Mouse (Mus musculus) liver, postnatal 0 days (tissue): ENCODE results near the gene Agap1.

Experiments used
- CTCF ChIP-seq: sonication (generic); IDR thresholded peaks from 2 replicates; pipeline ENCODE4 v1.5.1; 2016; ENCODE audit warnings: antibody characterized with exemption, low read depth
- EP300 ChIP-seq: IDR thresholded peaks from 2 replicates; pipeline ENCODE4 v1.6.1; 2016; ENCODE audit warnings: antibody characterized with exemption, low read depth, mild to moderate bottlenecking

DNA sequence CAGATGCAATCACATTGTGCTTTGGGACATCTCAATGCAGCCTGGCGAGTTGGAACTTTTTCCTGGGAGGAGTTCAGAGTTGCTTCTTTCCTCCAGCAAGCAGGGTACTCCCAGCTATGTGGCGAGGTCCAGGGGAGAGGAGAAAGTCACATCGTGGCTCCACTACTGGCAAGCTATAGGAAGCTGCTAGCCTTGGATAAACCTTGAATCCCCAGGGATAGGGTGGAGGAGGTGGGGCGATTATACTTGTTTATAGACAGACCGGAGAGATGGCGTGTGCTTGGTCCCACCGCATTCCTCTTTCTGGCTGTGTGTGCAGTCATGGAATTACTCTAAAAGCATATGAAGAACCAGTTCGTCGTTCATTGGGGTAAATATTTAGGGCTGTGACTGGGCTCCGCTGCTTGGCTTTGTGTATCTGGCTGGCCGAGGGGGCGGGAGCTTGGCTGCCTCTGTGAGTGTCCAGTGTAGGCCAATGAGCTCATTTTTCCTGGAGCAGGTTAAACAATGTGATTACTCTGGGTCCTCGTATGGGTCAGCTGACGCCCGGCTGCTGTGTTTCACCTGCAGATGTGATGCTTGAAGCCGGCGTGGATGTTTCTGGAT, 74.2 kb downstream of the Agap1 start:
- TF ChIP-seq CTCF (no peak), EP300 (no peak)
